Mouse (Mus musculus): ENCODE results near the gene Rhot2. TPM values are rescaled to one million over a fixed set of nuclear protein-coding genes. Genes with fewer than 3 reads are reported as not detected.
A peak's percentile ranks its signal among the peaks of the same experiment; 100 is the strongest.

Gene Rhot2
- 101 and 122 TPM in 2 replicates for polyA plus RNA-seq (2012; rRNA removed)

- DNase-seq (ENCODE audit: extremely low spot score in 1 of 2, low spot score in 1 of 2), result peak; percentile 87 to 97
Measured at GRCm38 (mm10) chr17:25844396-25844901, at the start of gene Rhot2. Rhot2 (minus strand) TSS chr17:25844851.

GRCm38 (mm10) chr17:25893975-25894617 is 49.4 kb upstream of the Rhot2 start:
- peak in 1 of 2 experiments; percentile 82 for DNase-seq (ENCODE audit: extremely low spot score in 1 of 2, low spot score in 1 of 2)

GRCm38 (mm10) chr17:25888837-25889236 is 44.2 kb upstream of the Rhot2 start:
- DNase-seq (ENCODE audit: extremely low spot score in 1 of 2, low spot score in 1 of 2), result peak in 1 of 2 experiments; percentile 50

GRCm38 (mm10) chr17:25887467-25887866 is 42.8 kb upstream of the Rhot2 start:
- no peak for DNase-seq (ENCODE audit: extremely low spot score in 1 of 2, low spot score in 1 of 2)

- DNase-seq (ENCODE audit: extremely low spot score in 1 of 2, low spot score in 1 of 2), result no peak
Measured at GRCm38 (mm10) chr17:25886806-25887205, 42.2 kb upstream of the Rhot2 start.

- DNase-seq (ENCODE audit: extremely low spot score in 1 of 2, low spot score in 1 of 2), result peak in 1 of 2 experiments; percentile 53
Measured at GRCm38 (mm10) chr17:25885636-25886035, 41.0 kb upstream of the Rhot2 start.

- no peak for DNase-seq (ENCODE audit: extremely low spot score in 1 of 2, low spot score in 1 of 2)
Measured at GRCm38 (mm10) chr17:25883824-25884223, 39.2 kb upstream of the Rhot2 start.

GRCm38 (mm10) chr17:25883268-25883667 is 38.6 kb upstream of the Rhot2 start:
- DNase-seq (ENCODE audit: extremely low spot score in 1 of 2, low spot score in 1 of 2), result no peak

GRCm38 (mm10) chr17:25882306-25882705 is 37.7 kb upstream of the Rhot2 start:
- DNase-seq (ENCODE audit: extremely low spot score in 1 of 2, low spot score in 1 of 2), result no peak

- DNase-seq (ENCODE audit: extremely low spot score in 1 of 2, low spot score in 1 of 2), result no peak
Measured at GRCm38 (mm10) chr17:25881691-25882090, 37.0 kb upstream of the Rhot2 start.

- DNase-seq (ENCODE audit: extremely low spot score in 1 of 2, low spot score in 1 of 2), result no peak
Measured at GRCm38 (mm10) chr17:25880913-25881641, 36.4 kb upstream of the Rhot2 start.

- DNase-seq (ENCODE audit: extremely low spot score in 1 of 2, low spot score in 1 of 2), result no peak
Measured at GRCm38 (mm10) chr17:25880196-25880910, 35.7 kb upstream of the Rhot2 start, which contains the start of gene Wfikkn1. Wfikkn1 (minus strand) TSS chr17:25880858.

- no peak for DNase-seq (ENCODE audit: extremely low spot score in 1 of 2, low spot score in 1 of 2)
Measured at GRCm38 (mm10) chr17:25879750-25880149, 35.1 kb upstream of the Rhot2 start.

GRCm38 (mm10) chr17:25879261-25879660 is 34.6 kb upstream of the Rhot2 start:
- peak in 1 of 2 experiments; percentile 69 for DNase-seq (ENCODE audit: extremely low spot score in 1 of 2, low spot score in 1 of 2)

- no peak for DNase-seq (ENCODE audit: extremely low spot score in 1 of 2, low spot score in 1 of 2)
Measured at GRCm38 (mm10) chr17:25878611-25879180, 34.0 kb upstream of the Rhot2 start.

GRCm38 (mm10) chr17:25877741-25878610 is 33.3 kb upstream of the Rhot2 start:
- DNase-seq (ENCODE audit: extremely low spot score in 1 of 2, low spot score in 1 of 2), result no peak

- DNase-seq (ENCODE audit: extremely low spot score in 1 of 2, low spot score in 1 of 2), result no peak
Measured at GRCm38 (mm10) chr17:25877025-25877424, 32.4 kb upstream of the Rhot2 start.

- no peak for DNase-seq (ENCODE audit: extremely low spot score in 1 of 2, low spot score in 1 of 2)
Measured at GRCm38 (mm10) chr17:25876347-25876915, 31.8 kb upstream of the Rhot2 start.

All from frontal cortex, adult 2 months (tissue).